Mouse (Mus musculus): ENCODE results near the gene Icam1.

The Icam1 gene

DNA sequence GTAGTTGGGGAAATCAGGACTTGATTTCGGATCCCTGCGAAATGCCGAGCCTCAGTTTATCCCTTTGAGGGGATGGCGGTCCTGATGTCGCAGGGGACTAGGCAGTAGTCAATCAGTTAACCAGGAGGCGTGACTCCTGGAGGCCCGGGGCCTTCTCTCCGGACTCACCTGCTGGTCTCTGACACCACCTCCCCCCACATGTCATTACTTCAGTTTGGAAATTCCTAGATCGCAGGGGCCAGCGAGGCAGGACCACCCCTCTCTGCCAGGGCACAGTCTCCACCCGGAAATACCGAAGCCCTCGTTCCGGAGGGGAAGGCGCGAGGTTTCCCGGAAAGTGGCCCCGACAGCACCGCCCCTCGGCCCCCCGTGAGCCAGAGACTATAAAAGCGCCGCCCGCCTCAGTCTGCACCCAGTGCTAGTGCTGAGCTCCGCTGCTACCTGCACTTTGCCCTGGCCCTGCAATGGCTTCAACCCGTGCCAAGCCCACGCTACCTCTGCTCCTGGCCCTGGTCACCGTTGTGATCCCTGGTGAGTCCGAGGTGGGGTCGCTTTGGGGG, at the start of gene Icam1:
Gene Icam1 (plus strand): TSS at position 415 of the 560 bp plus-strand sequence.
- DNase-seq (ENCODE audit: low read depth, low spot score) = peak; percentile 87

DNA sequence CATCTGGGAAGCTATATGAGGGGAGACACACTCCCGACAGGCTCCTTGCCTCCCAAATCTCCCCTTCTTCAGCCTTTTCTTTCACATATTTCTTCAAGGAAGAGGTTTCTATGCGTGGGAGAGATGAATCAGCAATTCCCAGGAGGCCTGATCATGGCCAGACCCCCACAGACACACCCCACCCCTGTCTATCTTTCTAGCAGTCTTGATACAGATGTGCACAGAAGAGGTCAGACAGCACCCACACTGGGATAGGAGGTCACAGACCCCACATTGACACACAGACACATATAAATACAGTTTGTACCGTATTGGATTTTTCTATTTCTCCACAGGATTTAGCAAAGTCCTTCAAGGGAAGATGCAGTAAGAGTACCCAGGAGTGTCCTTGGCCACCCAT, 49.8 kb upstream of the Icam1 start:
- no peak for DNase-seq (ENCODE audit: low read depth, low spot score)

DNA sequence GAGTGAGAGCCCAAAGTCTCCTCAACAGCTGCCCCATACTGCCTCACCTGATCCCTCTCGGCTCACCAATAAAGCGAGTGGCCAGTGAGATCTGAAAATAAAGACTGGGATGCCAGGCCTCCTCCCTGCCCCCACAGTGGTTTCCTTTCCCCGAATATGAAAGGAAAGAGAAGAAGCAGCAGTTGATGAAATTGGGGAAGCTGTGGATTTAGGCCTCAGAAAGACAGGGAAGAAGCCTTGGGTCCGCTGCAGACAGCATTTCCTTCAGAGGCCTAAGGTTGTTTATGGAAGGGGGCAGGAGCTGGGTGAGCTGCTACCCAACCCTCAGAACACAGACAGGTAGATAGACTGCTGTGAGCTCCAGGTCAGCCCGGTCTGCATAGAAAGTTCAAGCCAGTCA, 49.0 kb upstream of the Icam1 start:
- no peak for DNase-seq (ENCODE audit: low read depth, low spot score)

DNA sequence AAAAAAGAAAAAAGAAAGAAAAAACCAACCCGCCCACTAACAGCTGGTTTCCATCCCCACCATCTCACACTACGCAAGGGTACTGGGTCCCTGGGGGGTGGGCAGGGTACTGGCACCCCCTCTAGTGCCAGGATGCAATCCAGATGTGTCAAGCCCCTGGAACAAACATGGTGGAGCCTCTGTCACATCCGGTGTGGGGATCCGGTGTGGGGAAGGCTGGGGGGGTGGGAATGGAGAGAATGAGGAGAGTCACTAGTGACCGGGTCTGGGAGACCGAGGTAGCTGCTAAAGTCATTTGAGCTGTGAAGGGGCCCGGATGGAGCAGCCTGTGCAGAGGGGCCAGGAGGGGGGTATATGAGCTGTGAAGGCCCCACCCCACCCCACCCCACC, 44.0 kb upstream of the Icam1 start:
- DNase-seq (ENCODE audit: low read depth, low spot score) = peak; percentile 64

DNA sequence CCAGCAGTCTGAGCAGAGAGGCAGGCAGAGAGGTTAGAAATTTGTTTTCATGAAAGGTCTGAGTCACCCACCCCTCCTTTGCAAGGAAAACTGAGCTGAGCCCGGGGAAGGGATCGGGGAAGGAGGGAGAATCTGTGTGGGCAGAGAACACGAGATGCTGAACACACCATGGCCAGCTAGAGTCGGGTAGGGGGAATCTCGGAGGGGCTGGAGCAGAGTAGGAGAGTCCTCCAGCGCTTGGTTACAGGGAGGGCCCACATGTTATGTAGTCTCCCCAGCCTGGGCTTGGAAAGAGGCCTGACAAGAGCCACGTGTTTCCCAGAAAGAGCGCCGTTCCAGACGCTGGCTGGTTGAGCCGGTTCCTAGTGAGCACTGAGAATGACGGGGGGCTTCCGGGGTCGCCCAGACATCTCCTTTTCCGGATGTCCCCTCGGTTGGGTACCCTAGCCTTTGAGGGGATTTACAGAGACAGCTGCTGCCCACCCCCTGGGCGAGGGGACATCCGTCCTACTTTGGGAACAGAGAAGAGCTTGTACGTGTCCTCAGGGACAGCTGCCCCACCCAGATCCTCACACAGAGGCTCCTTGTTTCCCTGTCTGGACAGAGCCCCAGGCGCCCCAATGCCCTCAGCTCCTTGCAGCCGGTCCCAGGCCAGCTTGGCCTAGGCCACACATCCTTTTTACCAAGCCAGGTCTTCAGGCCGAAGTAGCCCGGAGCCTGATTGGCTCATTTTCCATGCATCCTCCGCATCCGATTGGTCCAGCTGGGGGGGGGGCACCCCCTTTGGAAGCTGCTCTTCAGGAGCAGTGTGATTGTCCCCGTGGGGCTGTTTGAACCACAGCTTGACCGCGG, 43.4 kb upstream of the Icam1 start:
- peak; percentile 57 for DNase-seq (ENCODE audit: low read depth, low spot score)

DNA sequence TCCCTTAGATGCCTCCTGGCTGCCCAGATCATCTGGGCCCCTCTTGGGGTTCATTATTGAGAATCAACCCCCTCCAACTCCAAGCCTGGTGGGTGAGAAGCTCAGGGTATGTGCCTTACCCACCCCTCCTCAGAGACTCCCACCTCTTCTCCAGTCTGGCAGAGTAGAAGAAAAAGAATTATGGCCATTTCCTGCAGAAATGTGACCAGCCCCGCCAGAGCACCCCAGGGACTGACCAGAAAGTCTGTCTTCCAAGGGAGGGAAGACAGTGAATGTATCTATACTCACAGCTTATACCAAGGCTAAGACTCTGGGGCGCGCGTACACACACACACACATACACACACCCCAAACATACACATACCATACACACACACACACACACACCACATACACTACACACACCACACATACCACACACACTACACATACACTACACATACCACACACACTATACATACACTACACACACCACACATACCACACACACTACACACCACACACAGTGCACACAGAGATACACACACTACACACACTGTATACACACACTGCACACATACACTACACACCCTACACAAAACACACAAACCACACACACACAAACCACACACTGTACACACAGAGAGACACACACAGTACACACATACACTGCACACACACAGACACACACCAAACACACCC, 42.6 kb upstream of the Icam1 start:
- no peak for DNase-seq (ENCODE audit: low read depth, low spot score)

DNA sequence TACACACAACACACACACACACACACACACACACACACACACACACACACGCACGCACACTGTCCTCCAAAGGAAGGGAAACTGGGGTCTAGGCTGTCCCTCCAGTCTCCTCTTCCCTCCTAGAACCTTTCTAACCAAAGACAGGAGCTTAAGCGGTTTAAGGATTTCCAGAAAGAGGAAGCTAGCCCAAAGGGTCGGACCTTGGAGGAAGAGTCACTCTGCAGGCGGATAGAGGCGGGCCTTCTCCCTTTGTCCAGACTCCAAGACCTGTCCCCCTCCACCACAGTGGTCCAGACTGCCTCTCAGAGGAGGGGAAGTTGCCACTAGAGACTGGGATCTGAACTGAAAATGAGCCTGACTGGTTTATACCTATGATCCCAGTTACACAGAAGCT, 42.1 kb upstream of the Icam1 start:
- DNase-seq (ENCODE audit: low read depth, low spot score) = no peak

DNA sequence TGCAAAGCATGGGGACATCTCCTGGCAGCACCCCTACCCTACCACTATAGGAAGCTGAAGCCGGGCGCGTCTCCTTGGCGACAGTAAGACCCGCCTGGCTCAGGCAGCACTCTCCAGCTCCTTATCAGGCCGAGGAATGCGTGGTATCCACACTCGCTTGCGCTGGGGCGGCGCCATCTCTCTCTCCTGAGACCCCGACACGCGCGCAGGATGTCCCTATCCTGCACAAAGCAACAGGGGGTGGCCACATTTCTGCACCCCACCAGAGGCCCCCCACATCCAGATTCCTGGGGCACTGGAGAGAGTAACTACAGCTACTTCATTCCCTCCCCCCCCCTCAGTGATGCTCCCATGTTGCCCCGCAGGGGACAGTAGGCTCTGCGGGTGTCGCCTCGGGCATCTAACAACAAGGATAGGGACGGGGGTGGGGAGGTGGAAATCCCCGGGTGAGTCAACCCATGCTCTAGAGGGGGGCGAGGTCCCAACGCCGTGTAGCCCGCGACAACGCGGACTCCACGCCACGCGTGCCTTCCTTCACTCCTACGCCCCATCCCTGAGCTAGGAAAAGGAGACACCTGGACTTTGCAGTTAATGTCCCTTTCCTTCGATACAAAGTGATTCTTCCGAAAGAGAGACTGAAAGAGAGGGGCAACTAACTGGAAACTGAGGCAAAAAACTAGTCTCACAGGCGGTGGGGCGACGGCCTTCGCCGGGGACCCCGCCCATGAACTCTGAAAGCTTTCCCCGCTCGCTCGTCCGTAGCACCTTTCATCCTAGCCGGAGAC, 40.2 kb upstream of the Icam1 start:
- DNase-seq (ENCODE audit: low read depth, low spot score) = peak; percentile 86

DNA sequence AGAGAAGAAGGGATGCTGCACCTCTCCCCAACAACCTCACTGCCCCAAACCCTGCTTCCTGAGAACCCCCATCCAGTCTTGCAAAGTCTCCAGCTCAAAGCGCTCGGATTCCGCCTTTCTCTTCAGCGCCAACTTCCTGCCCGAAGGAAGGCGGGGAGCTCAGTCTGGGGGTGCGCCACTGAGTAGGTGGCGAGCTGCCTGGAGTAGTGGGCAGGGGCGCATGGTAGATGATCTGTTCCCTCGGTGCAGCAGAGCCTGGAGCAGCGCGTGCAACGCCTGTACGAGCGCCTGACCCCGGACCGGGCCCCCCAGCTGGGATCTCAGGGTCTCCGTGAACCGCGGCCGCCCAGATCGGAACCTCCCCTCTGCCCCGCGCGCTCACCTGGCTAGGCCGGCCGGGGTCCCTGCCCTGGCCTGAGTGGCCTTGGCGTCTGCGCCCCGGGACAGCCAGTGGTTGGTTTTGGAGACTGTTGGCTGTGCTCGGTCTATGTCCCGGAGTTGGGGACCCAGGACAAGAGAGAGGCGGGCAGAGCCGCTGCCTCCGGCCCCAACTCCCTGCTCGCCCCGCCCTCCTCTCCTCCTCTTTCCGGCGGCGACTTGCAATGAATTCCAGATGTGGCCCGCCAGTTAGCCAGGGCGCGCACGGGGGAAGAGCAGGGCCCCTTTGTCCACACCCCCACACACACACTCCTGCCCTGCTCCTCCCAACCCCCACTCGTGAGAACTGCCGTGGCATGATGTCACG, 39.4 kb upstream of the Icam1 start, which contains the start of gene S1pr2:
Gene S1pr2 (minus strand): TSS at position 566 of the 745 bp plus-strand sequence.
- peak; percentile 97 for DNase-seq (ENCODE audit: low read depth, low spot score)

DNA sequence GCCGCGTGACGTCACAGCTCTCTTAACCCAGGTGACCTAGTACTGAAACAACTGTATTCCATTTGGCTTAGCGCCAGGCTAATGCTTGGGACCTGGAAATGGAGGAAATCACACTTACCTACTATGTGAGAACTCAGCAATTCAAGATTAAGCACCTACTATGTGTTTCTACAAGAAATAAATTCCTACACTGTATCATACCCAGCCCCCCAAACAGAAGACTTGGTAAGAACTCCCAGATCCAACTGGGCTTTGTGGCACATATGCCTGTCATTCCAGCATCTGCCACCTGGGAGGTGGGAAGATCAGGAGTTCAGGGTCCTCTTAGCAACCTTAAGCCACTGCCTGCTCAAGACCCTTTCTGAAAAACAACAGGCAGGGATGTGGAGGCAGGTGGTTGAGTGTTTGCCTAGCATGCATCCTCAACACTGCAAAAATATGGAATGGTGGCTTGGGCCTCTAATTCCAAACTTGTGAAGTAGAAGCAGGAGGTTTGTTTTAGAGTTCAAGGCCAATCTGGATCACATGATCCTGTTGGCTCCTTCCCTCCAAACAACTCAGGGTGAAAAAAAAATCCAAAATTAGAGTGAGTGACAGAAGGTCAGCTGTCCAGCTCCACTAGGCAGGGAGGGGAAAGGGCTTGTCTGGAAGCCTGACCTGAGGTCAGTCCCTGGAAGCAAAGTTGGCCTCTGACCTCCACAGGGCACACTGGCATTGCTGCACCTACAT, 38.7 kb upstream of the Icam1 start:
- DNase-seq (ENCODE audit: low read depth, low spot score) = peak; percentile 90

DNA sequence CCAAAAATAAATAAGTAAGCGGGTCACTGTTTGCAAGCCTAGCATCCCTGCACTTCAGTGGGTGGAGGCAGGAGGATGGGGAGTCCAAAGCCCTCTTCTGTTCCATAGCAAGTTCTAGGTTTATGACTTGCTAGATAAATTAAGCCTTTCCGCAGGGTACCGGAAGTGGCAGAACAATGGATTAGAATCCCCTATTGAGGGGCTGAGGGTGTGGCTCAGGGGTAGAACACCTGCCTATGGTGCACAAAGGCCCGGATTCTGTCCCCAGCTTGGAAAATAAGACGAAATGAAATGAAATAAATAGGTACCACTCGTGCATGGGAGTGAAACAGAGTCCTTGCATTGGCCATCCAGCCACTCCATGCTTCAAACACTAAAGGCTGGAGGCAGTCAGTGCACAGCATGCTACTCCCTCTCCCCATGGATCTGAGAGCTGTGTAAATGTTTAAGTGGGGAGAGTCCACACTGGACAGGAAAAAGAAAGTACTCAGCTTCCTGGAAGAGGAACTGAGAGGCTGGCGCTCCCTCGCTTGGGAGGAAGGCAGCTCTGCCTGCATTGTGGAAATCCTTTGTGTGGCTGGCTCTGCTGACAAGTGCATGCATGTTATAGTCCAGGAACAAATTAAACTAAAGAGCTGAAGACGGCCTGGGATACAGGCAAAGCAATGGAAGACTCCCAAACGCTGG, 37.2 kb upstream of the Icam1 start:
- peak; percentile 97 for DNase-seq (ENCODE audit: low read depth, low spot score)

DNA sequence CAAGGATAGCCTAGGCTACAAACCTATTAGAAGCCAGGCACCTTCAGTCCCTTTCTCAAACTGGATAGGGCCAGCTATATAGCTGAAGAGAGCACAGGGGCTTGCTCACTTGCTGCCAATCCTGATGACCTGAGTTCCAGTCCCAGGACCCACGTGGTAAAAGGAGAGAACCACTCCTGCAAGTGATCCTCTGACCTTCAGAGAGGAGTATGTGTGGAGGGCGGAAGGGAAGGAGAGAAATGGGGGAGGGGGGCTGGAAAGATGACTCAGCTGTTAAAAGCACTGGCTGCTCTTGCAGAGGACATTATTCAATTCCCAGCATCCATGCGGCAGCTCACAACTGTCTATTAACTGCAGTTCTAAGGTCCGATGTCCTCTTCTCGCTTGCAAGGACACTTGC, 36.6 kb upstream of the Icam1 start:
- peak; percentile 100 for DNase-seq (ENCODE audit: low read depth, low spot score)

DNA sequence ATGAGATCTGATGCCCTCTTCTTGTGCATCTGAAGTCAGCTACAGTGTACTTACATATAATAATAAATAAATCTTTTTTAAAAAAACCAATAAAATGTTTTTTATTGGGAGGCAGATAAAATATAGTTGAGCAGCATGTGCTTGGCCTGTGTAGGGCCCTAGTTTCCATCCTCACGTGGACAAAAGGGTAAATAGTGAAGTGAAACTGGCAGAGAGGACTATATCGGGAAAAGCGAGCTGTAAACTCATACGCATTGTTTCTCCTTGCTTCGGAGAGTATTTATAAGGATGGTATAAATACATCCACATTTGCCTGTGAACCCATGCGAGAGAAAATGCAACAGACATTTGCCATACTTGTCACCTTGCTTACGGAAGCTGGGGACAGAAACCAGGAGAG, 36.0 kb upstream of the Icam1 start:
- no peak for DNase-seq (ENCODE audit: low read depth, low spot score)

DNA sequence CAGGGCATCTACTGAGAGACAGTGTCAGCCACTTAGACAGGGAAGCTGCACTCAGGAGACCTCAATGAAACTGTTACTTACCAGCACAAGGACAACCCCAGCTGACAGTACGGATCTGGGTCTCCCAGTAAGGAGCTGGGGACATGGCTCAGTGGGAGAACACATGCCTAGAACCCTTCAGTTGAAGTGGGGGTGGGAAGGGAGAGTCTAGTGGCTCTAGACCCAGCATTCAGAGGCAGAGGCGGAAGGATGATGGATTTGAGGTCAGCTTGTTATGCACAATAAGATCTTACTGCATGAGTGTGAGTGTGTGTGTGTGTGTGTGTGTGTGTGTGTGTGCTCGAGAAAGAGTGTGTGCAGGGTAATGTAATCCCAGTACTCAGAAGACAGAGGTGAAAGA, 33.6 kb upstream of the Icam1 start:
- DNase-seq (ENCODE audit: low read depth, low spot score) = no peak

DNA sequence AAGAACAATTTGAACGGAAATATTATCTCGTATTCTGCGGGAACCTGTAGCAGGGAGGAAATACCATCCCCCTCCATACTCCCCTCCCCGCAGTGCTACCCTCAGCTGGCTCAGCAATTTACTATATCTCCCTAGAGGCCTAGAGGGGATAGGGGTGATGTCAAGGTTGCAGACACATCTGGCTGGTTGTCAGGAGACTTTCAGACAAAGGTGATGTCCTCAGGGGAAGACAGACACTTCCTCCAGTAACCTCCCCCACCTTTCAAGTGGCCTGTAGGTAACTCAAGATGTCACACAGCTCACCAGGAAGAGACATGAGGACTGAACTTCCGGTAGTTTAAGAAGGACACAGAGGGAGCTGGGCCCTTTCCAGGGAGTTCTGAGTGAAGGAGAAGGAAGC, 32.6 kb upstream of the Icam1 start:
- DNase-seq (ENCODE audit: low read depth, low spot score) = peak; percentile 91

DNA sequence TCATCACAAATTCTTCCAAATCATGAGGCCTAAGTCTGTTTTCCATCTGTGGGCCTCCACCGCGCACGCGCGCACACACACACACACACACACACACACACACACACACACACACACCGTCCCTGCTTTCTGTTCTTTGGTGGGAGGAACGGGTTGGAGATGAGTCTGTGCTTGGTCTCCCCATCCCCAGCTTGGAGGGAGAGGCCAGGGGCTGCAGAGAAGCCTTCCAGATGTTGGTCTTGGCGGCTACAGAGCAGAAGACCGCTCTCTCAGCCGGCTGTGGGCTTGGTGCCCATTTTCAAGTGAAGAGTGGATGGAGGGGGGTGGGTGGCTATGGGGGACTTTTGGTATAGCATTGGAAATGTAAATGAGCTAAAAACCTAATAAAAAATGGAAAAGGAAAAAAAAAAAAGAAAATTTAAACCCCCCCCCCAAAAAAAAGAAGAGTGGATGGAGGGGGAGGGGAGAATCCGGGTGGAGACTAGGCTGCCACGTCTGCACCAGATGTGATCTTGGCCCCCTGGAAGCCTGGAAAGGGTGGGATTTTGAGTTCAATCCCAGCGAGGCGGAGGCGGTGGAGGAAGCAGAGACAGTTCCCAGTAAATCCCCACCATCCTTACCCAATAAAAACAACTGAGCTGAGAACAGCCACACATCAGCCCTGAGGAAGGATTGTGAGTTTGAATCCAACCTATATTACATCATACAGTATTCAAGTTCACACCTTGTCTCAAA, 28.7 kb upstream of the Icam1 start:
- DNase-seq (ENCODE audit: low read depth, low spot score) = no peak

DNA sequence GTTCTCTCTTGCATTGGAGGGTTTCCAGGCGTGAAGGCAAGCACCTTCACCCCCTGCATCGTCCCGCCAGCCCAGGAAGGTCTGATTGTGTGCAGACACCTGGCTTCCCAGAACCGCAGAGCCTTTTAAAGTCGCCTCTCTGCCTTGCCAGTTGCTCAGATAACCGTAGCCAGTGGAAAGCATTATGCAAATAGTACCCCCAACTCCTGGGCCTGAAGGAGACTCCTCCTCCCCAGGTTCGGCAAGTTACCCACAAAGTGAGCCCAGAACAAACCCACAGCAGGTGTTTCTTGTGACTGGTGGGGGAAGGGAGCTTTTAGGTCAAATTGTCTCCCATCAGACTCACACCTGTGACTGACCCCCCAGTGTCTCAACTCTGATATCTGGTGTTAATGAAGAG, 27.8 kb upstream of the Icam1 start:
- no peak for DNase-seq (ENCODE audit: low read depth, low spot score)

DNA sequence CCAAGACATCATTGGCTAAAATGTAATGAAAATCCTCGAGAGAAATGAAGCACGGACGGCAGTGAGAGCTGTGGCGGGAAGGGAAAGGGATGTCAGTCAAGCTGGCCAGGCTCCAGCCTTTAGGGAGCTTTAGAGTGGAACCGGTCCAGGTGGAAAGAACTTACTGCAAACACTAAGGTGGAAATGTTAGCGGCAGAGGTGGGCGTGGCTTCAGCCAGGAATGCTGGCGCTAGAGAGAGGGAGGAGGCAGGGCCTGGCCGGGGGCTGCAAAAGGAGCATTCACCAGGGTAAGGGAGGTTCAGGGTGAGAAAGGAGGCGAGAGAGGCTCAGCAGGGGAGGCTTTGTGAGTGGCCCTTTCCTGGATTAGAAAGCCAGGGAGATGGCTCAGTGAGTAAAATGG, 24.9 kb upstream of the Icam1 start:
- DNase-seq (ENCODE audit: low read depth, low spot score) = peak; percentile 97

DNA sequence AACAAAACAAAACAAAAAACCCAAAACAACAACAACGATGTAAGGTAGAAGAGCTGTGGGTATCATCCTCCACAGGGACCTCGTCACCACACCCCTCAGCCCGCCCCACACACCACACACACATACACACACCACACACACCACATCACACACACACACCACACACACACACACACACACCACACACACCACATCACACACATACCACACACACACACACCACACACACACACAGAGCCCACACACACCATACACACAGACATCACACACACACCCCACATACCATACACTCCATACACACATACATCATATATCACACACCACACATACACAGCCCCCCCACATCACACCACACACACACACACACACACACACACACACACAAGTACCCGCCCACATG, 24.2 kb upstream of the Icam1 start:
- no peak for DNase-seq (ENCODE audit: low read depth, low spot score)

Data from R1 (cell line).